Comparison of ENCODE assay signal across 8 mouse cellular contexts in the genomic region with DNA sequence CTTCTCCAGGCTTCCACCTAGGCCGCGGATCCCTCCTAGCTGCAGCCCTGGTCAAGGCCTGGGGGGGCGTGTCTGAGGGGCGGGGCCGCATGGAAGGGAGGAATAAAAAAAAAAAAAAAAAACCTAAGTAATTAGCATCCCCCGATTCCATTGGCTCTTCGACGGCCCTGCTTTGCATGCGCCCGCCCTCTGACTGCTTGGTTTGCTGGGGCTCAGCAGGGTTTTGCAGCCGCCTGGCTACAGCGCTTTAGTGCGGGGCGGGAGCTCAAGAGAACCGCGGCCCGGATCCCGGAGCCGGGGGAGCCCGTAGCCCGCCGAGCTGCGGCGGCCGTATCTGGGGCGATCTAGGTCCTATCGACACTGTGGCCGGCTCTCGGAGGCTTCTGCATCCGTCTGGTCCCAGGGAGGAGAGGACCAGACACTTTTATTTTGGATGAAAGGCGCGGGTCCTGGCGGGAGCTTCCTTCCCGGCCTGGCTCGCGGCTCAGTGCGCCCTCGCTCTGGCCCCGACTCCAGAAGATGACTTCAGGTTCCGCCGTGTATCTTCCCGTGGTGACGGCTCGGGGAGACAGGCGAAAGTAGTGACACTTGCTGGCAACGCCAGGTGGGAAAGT. TPM values are rescaled to one million over a fixed set of nuclear protein-coding genes. Genes with fewer than 3 reads are reported as not detected.
DNase-seq lines count a peak whose midpoint lies in the region; ATAC-seq and TF ChIP-seq lines count a peak whose summit lies in the region.

A gene (plus strand): TSS at position 210 of the 614 bp plus-strand sequence.

- peak; percentile 95 for ATAC-seq in forebrain, embryonic 13.5 days
- ATAC-seq in liver, embryonic 15.5 days (ENCODE audit: insufficient read depth): peak; percentile 87
- ATAC-seq in neural tube, embryonic 12.5 days (ENCODE audit: low FRiP score, low read depth): peak; percentile 94
- ATAC-seq in stomach, postnatal 0 days (ENCODE audit: low FRiP score, low TSS enrichment): peak; percentile 98

- H3K9me3 ChIP-seq in forebrain, embryonic 13.5 days (replicated peaks): no peaks in the 10 kb centered on the region
- no peaks in the 10 kb centered on the region for H3K9me3 ChIP-seq in liver, embryonic 15.5 days (replicated peaks)
- no peaks in the 10 kb centered on the region for H3K9me3 ChIP-seq in neural tube, embryonic 12.5 days
- no peaks in the 10 kb centered on the region for H3K9me3 ChIP-seq in stomach, postnatal 0 days (ENCODE audit: control insufficient read depth, low read length)

- TF ChIP-seq EP300 in stomach, postnatal 0 days (optimal IDR thresholded peaks at IDR 0.05): no peak

- peaks cover 24% of the 10 kb centered on the region; the same call in 1 of the 2 replicates for H3K27me3 ChIP-seq in forebrain, embryonic 13.5 days
- H3K27me3 ChIP-seq in liver, embryonic 15.5 days: peaks cover 48% of the 10 kb centered on the region
- H3K27me3 ChIP-seq in neural tube, embryonic 12.5 days (replicated peaks): peaks cover 15% of the 10 kb centered on the region
- H3K27me3 ChIP-seq in stomach, postnatal 0 days (ENCODE audit: control insufficient read depth, insufficient read depth, low read length): no peaks in the 10 kb centered on the region

- H3K4me3 ChIP-seq in forebrain, embryonic 13.5 days: peak within 1 kb of the TSS; percentile 62
- peak within 1 kb of the TSS; percentile 51 for H3K4me3 ChIP-seq in liver, embryonic 15.5 days (replicated peaks)
- H3K4me3 ChIP-seq in neural tube, embryonic 12.5 days: peak within 1 kb of the TSS; percentile 63
- peak within 1 kb of the TSS; percentile 55 for H3K4me3 ChIP-seq in stomach, postnatal 0 days (ENCODE audit: low read depth, low read length)

- intact Hi-C loops in heart, postnatal 10 days (cut with DNase I): loop anchor here (10.0 kb wide), 1 partner anchor 238 kb away; no protein-coding TSS in a partner anchor

- H3K36me3 ChIP-seq in forebrain, embryonic 13.5 days (ENCODE audit: poor library complexity, severe bottlenecking): no peaks in the 10 kb centered on the region
- no peaks in the 10 kb centered on the region for H3K36me3 ChIP-seq in liver, embryonic 15.5 days (replicated peaks)
- no peaks in the 10 kb centered on the region for H3K36me3 ChIP-seq in neural tube, embryonic 12.5 days
- H3K36me3 ChIP-seq in stomach, postnatal 0 days (ENCODE audit: control insufficient read depth, insufficient read depth, low read length): no peaks in the 10 kb centered on the region

- H3K27ac ChIP-seq in forebrain, embryonic 13.5 days: no peak within 1 kb of the TSS; the same call in 1 of the 2 replicates
- H3K27ac ChIP-seq in liver, embryonic 15.5 days (replicated peaks): no peak within 1 kb of the TSS
- H3K27ac ChIP-seq in neural tube, embryonic 12.5 days: no peak within 1 kb of the TSS
- peak within 1 kb of the TSS; percentile 70; the same call in 1 of the 2 replicates for H3K27ac ChIP-seq in stomach, postnatal 0 days (replicated peaks)

- H3K9ac ChIP-seq in forebrain, embryonic 13.5 days: peak within 1 kb of the TSS; percentile 75
- no peak within 1 kb of the TSS for H3K9ac ChIP-seq in liver, embryonic 15.5 days
- peak within 1 kb of the TSS; percentile 69 for H3K9ac ChIP-seq in neural tube, embryonic 12.5 days
- peak within 1 kb of the TSS; percentile 67 for H3K9ac ChIP-seq in stomach, postnatal 0 days (ENCODE audit: low read length)

- peak; percentile 53 for TF ChIP-seq CTCF in stomach, postnatal 0 days (IDR thresholded peaks at IDR 0.05; ENCODE audit: low read depth)

- WGBS in forebrain, embryonic 13.5 days: under 1% methylated on average over 46 of the region's 46 CpGs
- WGBS in liver, embryonic 15.5 days (ENCODE audit: insufficient replicate concordance): under 1% methylated on average over 46 of the region's 46 CpGs
- under 1% methylated on average over 46 of the region's 46 CpGs for WGBS in neural tube, embryonic 12.5 days
- WGBS in stomach, postnatal 0 days: 0% methylated on average over 46 of the region's 46 CpGs

- H3K4me2 ChIP-seq in forebrain, embryonic 13.5 days: peak within 1 kb of the TSS; percentile 99
- H3K4me2 ChIP-seq in liver, embryonic 15.5 days: peak within 1 kb of the TSS; percentile 74
- H3K4me2 ChIP-seq in neural tube, embryonic 12.5 days (replicated peaks): peak within 1 kb of the TSS; percentile 100
- H3K4me2 ChIP-seq in stomach, postnatal 0 days (replicated peaks; ENCODE audit: low read depth): peak within 1 kb of the TSS; percentile 99

- DNase-seq in CD4-positive, CD25-positive, alpha-beta regulatory T cell, adult 2 months (ENCODE audit: low read depth, low spot score): peak; percentile 91
- DNase-seq in c-Kit-positive CD71-positive TER-119-negative erythroid progenitor cells, embryonic 14.5 days (ENCODE audit: low read depth): peak; percentile 53
- peak; percentile 92 to 93 for DNase-seq in heart, postnatal 10 days
- peak; percentile 96 to 97 for DNase-seq in kidney, postnatal 4 days
- DNase-seq in stomach, postnatal 0 days (ENCODE audit: low spot score): peak; percentile 94

- peaks cover 32% of the 10 kb centered on the region for H3K4me1 ChIP-seq in forebrain, embryonic 13.5 days
- peaks cover 15% of the 10 kb centered on the region for H3K4me1 ChIP-seq in liver, embryonic 15.5 days (replicated peaks)
- H3K4me1 ChIP-seq in neural tube, embryonic 12.5 days: peaks cover 28% of the 10 kb centered on the region
- peaks cover 6% of the 10 kb centered on the region for H3K4me1 ChIP-seq in stomach, postnatal 0 days (replicated peaks; ENCODE audit: control insufficient read depth, insufficient read depth)

RNA-seq across cellular contexts. Expression of the gene that starts here (rescaled TPM):
- polyA plus RNA-seq in forebrain, embryonic 13.5 days (2015; fragmentation: Nextera tagmentation; extraction: Ambion mirVana): 4.5 and 7.7 TPM in 2 replicates
- 1 to 10 TPM; 1.3 to 1.6 TPM for total RNA-seq in heart, postnatal 10 days (2021)
- 0.35 and 0.51 TPM in 2 replicates for polyA plus RNA-seq in liver, embryonic 15.5 days (2015; fragmentation: Nextera tagmentation; extraction: Ambion mirVana)
- 9.8 and 10.8 TPM in 2 replicates for polyA plus RNA-seq in neural tube, embryonic 12.5 days (2016; fragmentation: Nextera tagmentation; extraction: Ambion mirVana)
- 1.8 and 1.9 TPM in 2 replicates for polyA plus RNA-seq in stomach, postnatal 0 days (2015; fragmentation: Nextera tagmentation; extraction: Ambion mirVana)

Comparison
In these comparisons a context has a peak if more than half of its experiments do, and no peak if none do; other contexts are left out.
1. Peak in ATAC-seq, H3K4me3 ChIP-seq and H3K4me2 ChIP-seq in liver, embryonic 15.5 days; RNA of the gene not detected or under 1 TPM.